Mouse (Mus musculus): ENCODE measurements around the gene Ccm2l. TPM values are rescaled to one million over a fixed set of nuclear protein-coding genes. Genes with fewer than 3 reads are reported as not detected.

Ccm2l gene
- polyA plus RNA-seq, 1 experiment from 2014 or later = not detected

DNA sequence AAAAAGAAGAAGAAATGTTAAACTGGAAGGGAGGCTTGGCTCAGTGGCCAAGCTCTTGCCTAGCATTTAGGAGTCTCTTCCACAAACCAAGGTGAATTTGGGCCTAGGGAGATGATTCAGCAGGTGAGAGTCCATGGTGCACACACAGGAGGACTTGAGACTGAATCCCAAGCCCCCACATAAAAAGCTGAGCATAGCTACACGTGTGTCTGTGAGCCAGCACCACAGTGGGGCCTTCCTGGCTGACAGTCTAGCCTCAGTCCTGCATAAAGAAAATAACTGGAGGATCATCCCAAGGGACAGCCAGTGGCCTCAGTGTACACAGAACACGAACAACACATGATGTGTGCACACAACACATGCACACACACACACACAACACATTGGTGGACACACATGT is 23.6 kb downstream of the Ccm2l start:
- no peak for DNase-seq (ENCODE audit: low read depth, low spot score)
- no peak for TF ChIP-seq CTCF (IDR thresholded peaks at IDR 0.05)
- CTCF ChIA-PET = interaction anchor here (0.9 to 1.5 kb wide), 2 partner anchors 48 to 53 kb away, joined by 3 read pairs; no protein-coding TSS in a partner anchor
- in situ Hi-C loops (cut with MboI; ENCODE audit: low pct_unique_long_range_greater_than_20kb) = loop anchor here (10.0 kb wide), 1 partner anchor 55 kb away; no protein-coding TSS in a partner anchor
- POLR2A ChIA-PET = interaction anchor here (1.2 kb wide), 1 partner anchor 41 kb away, joined by 3 read pairs; no protein-coding TSS in a partner anchor
- no peaks in the 10 kb centered on the region for H3K27me3 ChIP-seq
- no peak for ATAC-seq

DNA sequence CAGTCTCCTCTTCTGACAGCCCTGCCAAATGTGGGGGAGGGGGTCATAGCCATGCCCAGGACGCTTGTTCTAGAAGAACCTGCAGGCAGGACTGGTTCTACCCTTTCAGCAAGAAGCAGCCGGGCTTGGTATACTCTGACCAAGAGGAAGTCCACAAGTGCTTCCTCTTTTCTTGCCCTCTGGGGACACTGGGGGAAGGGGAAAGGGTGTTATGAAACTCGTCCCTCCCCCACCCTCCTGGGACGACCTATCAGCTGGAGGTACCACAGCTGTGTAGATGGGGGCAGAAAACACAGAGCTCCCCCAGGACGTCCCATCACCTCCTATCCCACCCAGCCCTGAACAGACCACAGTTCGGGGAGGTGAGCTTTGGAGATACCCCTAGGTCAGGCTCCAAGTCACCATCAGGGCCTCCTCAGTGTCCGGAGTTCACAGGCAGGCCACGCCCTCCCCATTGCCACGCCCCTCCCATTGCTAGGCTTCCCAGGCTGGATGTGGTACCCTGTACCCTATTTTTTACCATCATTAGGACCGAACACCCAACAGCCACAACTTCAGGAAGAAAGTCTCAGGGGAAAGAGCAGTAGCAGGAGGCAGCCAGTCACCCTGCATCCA is 24.9 kb downstream of the Ccm2l start:
- no peak for ATAC-seq

DNA sequence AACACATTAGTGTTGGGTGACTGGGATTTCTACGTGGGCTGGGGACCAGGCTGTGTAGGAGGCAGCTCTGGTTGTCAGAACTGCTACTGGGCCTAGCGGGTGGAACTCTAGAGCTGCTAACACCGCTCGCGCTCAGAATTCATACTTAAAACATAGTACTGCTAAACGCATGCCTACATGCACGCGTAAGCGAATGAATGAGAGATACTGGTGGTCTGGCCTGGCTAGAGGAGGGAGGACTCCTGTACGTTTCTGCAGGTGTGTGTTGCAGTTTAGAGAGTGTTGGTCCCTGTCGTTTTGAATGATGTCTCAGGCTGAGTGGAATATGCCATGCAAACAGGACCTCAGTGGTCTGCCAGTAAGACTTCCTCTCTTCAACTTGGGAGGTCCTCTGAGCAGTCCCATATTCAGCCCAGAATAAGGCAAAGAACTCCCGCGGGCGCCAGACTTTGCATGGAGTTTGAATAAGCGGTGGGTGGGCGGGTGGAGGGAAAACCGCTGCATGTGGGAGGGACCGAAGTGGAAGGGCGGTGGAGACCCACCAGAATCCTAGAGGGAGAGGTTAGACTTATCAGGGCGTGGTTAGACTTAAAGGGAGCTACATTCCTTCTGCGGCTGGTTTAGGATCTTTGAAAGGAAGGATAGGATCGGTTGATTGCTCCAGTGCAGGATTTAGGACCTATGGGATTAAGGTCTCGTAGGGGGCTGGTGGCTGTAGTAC is 41.5 kb downstream of the Ccm2l start:
- H3K27me3 ChIP-seq = no peaks in the 10 kb centered on the region
- ATAC-seq (no peak), DNase-seq (ENCODE audit: low read depth, low spot score) (no peak)
- POLR2A ChIA-PET = interaction anchor here (0.6 kb wide), 1 partner anchor 32 kb away, joined by 3 read pairs; no protein-coding TSS in a partner anchor
- in situ Hi-C loops (cut with MboI; ENCODE audit: low pct_unique_long_range_greater_than_20kb) = no loop called here
- CTCF ChIA-PET = no interaction called here
- no peak for TF ChIP-seq CTCF (IDR thresholded peaks at IDR 0.05)

More for the DNA sequence above, 24.9 kb downstream of the Ccm2l start:
- ChIA-PET CTCF (interaction anchor here (1.5 to 1.7 kb wide), 2 partner anchors 29 to 44 kb away, joined by 4 to 6 read pairs; no protein-coding TSS in a partner anchor), POLR2A (interaction anchor here (0.6 to 1.2 kb wide), 2 partner anchors 13 to 325 kb away, joined by 3 to 4 read pairs; no protein-coding TSS in a partner anchor)
- no peak for DNase-seq (ENCODE audit: low read depth, low spot score)
- in situ Hi-C loops (cut with MboI; ENCODE audit: low pct_unique_long_range_greater_than_20kb) = no loop called here
- H3K27me3 ChIP-seq = no peaks in the 10 kb centered on the region
- no peak for TF ChIP-seq CTCF (IDR thresholded peaks at IDR 0.05)

DNA sequence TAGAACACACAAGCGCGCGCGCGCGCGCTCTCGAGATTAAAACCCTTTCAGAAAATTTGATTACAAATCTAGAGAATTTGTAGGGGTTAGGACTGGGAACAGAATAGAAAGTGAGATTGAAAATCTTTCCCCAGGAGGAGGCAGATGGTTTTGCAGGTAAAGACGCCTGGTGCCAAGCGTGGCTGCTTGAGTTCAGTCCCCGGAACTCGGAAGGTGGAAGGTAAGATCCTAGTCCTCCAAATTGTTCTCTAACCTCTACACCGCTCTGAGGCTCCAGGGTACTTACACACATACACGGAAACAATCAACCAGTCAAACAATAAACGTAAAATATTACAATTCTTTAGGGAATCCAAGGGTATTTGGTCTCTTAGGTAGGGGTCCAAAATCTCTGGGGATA is 42.0 kb downstream of the Ccm2l start:
- in situ Hi-C loops (cut with MboI; ENCODE audit: low pct_unique_long_range_greater_than_20kb) = no loop called here
- DNase-seq (ENCODE audit: low read depth, low spot score) (no peak), ATAC-seq (no peak)
- no peak for TF ChIP-seq CTCF (IDR thresholded peaks at IDR 0.05)
- CTCF ChIA-PET = no interaction called here
- H3K27me3 ChIP-seq = no peaks in the 10 kb centered on the region
- POLR2A ChIA-PET = no interaction called here

DNA sequence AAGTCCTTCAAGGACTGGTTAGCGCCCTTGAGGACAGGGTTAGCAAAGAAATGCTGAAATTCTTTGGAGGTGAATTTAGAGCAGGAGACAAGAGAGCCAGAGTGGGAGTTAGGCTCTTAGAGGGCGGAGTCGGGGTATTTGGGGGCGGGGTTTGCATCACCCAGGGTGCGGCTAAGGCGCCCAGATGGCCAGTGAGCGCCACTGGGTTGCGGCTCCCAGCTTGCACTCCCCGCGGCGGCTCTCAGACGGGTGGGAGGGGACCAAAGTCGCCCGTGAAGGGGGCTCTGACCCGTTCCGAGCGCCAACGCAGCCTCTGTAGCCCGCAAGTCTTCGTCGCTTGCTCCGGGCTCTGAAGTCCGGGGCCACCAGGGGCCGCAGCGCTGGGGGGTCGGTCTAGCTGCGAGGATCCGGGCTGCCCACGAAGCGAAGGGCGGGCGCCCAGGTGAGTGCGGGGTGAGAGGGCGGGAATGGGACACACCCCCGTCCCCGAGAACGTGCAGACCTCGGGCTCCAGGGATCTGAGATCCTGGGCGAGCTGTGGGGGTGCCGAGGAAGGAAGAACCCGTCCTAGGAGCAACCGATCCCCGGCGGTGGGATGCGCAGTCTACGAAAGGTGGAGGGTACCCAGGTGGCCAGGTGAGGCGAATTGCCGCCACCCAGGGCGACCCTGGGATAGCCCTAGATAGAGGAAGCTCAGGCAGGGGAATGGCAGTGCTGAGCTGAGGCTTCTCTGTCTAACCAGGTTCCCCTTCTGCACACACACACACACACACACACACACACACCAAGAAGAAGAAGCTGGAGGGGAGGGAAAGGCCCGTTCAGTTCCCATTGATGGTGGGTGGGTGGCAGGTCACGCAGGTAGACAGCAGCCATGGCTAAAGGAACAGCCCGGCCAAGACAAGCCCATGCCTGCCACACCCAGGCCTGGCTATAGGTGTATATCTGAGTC is 42.8 kb downstream of the Ccm2l start, which contains the start of gene Hck:
TSS of gene Hck (plus strand) at position 156 of the 952 bp plus-strand sequence.
- ChIA-PET CTCF (interaction anchor here (1.0 kb wide), 1 partner anchor 35 kb away, joined by 3 read pairs; no protein-coding TSS in a partner anchor), POLR2A (no interaction called here)
- ATAC-seq (no peak), DNase-seq (ENCODE audit: low read depth, low spot score) (no peak)
- H3K27me3 ChIP-seq = no peaks in the 10 kb centered on the region
- in situ Hi-C loops (cut with MboI; ENCODE audit: low pct_unique_long_range_greater_than_20kb) = no loop called here
- no peak for TF ChIP-seq CTCF (IDR thresholded peaks at IDR 0.05)

DNA sequence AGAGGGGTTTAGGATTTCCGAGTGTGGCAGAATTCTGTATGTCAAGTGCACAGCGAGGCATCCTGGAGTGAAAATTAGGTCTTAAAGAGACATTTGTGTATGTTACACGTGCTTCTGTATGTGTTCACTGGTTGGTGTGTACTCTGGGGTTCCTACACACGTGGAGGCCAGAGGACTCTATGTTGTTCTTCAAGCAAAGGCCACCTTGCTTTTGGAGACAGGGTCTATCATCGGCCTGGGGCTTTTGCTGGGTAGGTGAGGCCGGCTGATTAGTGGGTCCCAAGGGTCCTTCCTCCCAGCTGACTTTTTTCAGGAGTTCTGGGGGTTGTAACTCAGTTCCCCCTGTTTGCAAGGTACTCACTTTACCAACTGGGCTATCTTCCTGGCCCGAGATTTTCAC is 43.8 kb downstream of the Ccm2l start:
- no peaks in the 10 kb centered on the region for H3K27me3 ChIP-seq
- CTCF ChIA-PET = no interaction called here
- POLR2A ChIA-PET = interaction anchor here (0.6 kb wide), 1 partner anchor 83 kb away, joined by 4 read pairs; no protein-coding TSS in a partner anchor
- in situ Hi-C loops (cut with MboI; ENCODE audit: low pct_unique_long_range_greater_than_20kb) = no loop called here
- DNase-seq (ENCODE audit: low read depth, low spot score) (no peak), ATAC-seq (no peak)
- TF ChIP-seq CTCF (IDR thresholded peaks at IDR 0.05) = no peak

DNA sequence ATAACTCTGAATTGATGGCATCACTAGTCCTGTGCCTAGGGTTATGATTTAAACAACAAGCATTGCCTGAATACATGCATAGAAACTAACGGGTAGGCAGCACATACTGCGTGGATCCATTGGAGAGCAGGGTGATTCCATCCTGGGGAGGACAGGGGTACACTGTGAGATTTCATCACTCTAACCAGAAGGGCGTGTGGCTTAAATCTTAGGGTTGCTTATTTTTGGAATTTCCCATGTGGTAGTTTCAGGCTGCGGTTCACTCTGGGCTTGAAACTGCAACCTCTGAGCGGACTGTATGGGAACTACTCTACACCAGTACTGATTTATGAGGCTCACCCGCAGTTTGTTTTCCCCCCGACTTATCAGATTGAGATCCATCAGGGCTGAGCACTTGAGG is 45.5 kb downstream of the Ccm2l start:
- CTCF ChIA-PET = interaction anchor here (1.5 kb wide), 1 partner anchor 11 kb away, joined by 3 read pairs; no protein-coding TSS in a partner anchor
- POLR2A ChIA-PET = no interaction called here
- in situ Hi-C loops (cut with MboI; ENCODE audit: low pct_unique_long_range_greater_than_20kb) = no loop called here
- TF ChIP-seq CTCF (IDR thresholded peaks at IDR 0.05) = no peak
- ATAC-seq (no peak), DNase-seq (ENCODE audit: low read depth, low spot score) (no peak)
- no peaks in the 10 kb centered on the region for H3K27me3 ChIP-seq

DNA sequence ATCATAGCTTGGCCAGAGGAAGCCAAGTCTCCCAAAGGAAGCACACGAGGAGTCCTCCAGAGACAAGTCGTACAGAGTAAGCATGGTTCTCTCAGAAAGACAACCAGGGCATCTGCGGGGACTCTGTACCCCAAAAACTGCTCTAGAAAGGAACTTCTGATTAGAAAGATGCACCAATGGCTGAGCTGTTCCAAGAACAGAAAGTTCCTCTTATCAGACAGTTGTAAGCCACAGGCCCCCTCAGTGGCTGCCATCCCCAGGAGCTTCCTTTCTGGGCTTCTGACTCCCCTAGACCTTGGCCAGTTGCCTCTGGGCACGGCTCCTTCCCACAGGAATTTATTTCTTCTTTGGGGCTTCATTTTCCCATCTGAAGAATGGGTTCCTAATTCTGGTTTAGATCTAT is 49.9 kb downstream of the Ccm2l start:
- no peak for ATAC-seq
- no peaks in the 10 kb centered on the region for H3K27me3 ChIP-seq
- ChIA-PET POLR2A (no interaction called here), CTCF (interaction anchor here (1.2 to 2.3 kb wide), 3 partner anchors 9 to 27 kb away, joined by 3 to 8 read pairs (median 4); no protein-coding TSS in a partner anchor)
- DNase-seq (ENCODE audit: low read depth, low spot score) = no peak
- in situ Hi-C loops (cut with MboI; ENCODE audit: low pct_unique_long_range_greater_than_20kb) = no loop called here
- TF ChIP-seq CTCF (IDR thresholded peaks at IDR 0.05) = no peak

DNA sequence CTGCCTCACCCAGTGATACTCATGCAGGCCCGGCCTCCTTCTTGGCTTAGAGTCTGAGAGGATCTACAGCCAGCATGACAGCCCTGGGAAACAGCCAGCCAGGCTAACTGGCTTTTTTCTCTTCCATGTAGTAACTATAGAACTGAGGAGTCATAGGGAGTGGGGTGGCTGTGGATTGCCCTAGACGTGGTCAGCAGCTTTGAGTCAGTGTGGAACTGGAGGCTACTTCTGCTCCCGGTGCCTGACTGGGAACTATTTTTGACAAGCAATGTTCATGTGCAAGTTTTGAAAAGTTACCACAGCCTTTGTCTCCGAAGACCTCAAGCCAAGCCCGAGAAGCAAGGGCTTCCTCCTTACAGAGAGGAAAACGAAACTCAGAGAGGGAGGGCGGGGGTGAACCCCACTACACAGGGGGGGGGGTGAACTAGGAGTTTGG is 51.3 kb downstream of the Ccm2l start:
- POLR2A ChIA-PET = interaction anchor here (0.7 kb wide), 1 partner anchor 36 kb away, joined by 3 read pairs; no protein-coding TSS in a partner anchor
- ATAC-seq (no peak), DNase-seq (ENCODE audit: low read depth, low spot score) (no peak)

DNA sequence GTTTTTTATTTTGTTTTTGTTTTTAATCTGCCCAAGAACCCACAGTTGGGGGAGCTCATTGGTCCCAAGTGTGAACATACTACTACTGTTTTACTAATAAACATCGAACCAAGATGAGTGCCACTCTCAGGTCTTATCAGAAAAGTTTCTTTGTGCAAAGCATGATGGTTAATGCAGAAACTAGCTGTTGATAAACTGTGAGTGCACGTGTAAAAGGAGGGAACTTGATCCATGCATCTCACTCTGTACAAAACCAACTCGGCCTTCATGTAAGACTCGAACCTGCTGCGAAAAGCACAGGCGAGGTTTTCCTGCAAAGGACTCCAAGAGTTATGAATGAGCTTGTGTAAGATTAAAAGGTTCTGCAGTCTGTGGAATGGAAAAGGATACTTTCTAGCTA is 53.7 kb downstream of the Ccm2l start:
- in situ Hi-C loops (cut with MboI; ENCODE audit: low pct_unique_long_range_greater_than_20kb) = no loop called here
- ChIA-PET CTCF (interaction anchor here (1.1 to 1.4 kb wide), 3 partner anchors 11 to 38 kb away, joined by 3 to 6 read pairs (median 4); no protein-coding TSS in a partner anchor), POLR2A (no interaction called here)
- no peak for TF ChIP-seq CTCF (IDR thresholded peaks at IDR 0.05)
- H3K27me3 ChIP-seq = no peaks in the 10 kb centered on the region
- ATAC-seq (no peak), DNase-seq (ENCODE audit: low read depth, low spot score) (no peak)

More for the DNA sequence above, 51.3 kb downstream of the Ccm2l start:
- no peaks in the 10 kb centered on the region for H3K27me3 ChIP-seq
- no peak for TF ChIP-seq CTCF (IDR thresholded peaks at IDR 0.05)
- CTCF ChIA-PET = interaction anchor here (1.6 to 2.3 kb wide), 2 partner anchors 20 to 25 kb away, joined by 5 to 8 read pairs; no protein-coding TSS in a partner anchor
- in situ Hi-C loops (cut with MboI; ENCODE audit: low pct_unique_long_range_greater_than_20kb) = no loop called here

All from Patski (cell line).